In genomic region chr8:5378001-5378400, GRCm38 (mm10) we compare ENCODE assay signal across 19 mouse cellular contexts.
"Had no signal": no experiment of that assay in that cellular context is flagged by ENCODE, and none has a peak within 500 bp of the region (broad histone marks: within the 10 kb centered on the region; RNA-seq: fewer than 3 reads in every experiment).

No protein-coding gene starts in this region.

- H3K4me2 ChIP-seq: liver, embryonic 12.5 days; midbrain, embryonic 12.5 days; neural tube, embryonic 13.5 days; neural tube, embryonic 15.5 days had no signal

- H3K36me3 ChIP-seq: liver, embryonic 12.5 days; midbrain, embryonic 10.5 days; midbrain, embryonic 12.5 days; neural tube, embryonic 13.5 days; neural tube, embryonic 15.5 days had no signal

- H3K4me1 ChIP-seq: liver, embryonic 12.5 days; midbrain, embryonic 10.5 days; midbrain, embryonic 12.5 days; neural tube, embryonic 13.5 days; neural tube, embryonic 15.5 days had no signal

- H3K27ac ChIP-seq: liver, embryonic 12.5 days; liver, embryonic 14.5 days; midbrain, embryonic 10.5 days; midbrain, embryonic 12.5 days; neural tube, embryonic 13.5 days; neural tube, embryonic 15.5 days had no signal

- ATAC-seq: liver, embryonic 12.5 days; midbrain, embryonic 16.5 days had no signal

- H3K4me3 ChIP-seq: liver, embryonic 12.5 days; midbrain, embryonic 10.5 days; midbrain, embryonic 12.5 days; myocyte; neural tube, embryonic 13.5 days; neural tube, embryonic 15.5 days had no signal

- H3K9ac ChIP-seq: liver, embryonic 12.5 days; liver, embryonic 14.5 days; midbrain, embryonic 12.5 days; neural tube, embryonic 13.5 days; neural tube, embryonic 15.5 days had no signal

- H3K27me3 ChIP-seq: liver, embryonic 12.5 days; midbrain, embryonic 12.5 days; neural tube, embryonic 13.5 days; neural tube, embryonic 15.5 days had no signal

- H3K9me3 ChIP-seq: liver, embryonic 12.5 days; midbrain, embryonic 10.5 days; midbrain, embryonic 12.5 days; neural tube, embryonic 13.5 days; neural tube, embryonic 15.5 days had no signal

- DNase-seq: lung, adult 2 months; lung, postnatal 4 days; midbrain, embryonic 14.5 days; retina, postnatal 1 day; right cerebral cortex, adult 18-20 months; right cerebral cortex, postnatal 25 days; right cerebral cortex, postnatal 4 days; spleen, adult 18-20 months; thymus, adult 18-20 months; thymus, postnatal 14 days; thymus, postnatal 36 days had no signal
